ENCODE assay signal across 10 mouse cellular contexts in genomic region chr15:36715159-36715558, GRCm38 (mm10).
DNase-seq lines count a peak whose midpoint lies in the region; ATAC-seq and TF ChIP-seq lines count a peak whose summit lies in the region.
"Had no signal": no experiment of that assay in that cellular context is flagged by ENCODE, and none has a peak within 500 bp of the region (broad histone marks: within the 10 kb centered on the region; RNA-seq: fewer than 3 reads in every experiment).

No protein-coding gene starts in this region.

- H3K9me3 ChIP-seq in forebrain, embryonic 15.5 days: no peaks in the 10 kb centered on the region
- no peaks in the 10 kb centered on the region for H3K9me3 ChIP-seq in forebrain, postnatal 0 days (ENCODE audit: low read length)
- H3K9me3 ChIP-seq in kidney, embryonic 16.5 days (ENCODE audit: low read length): no peaks in the 10 kb centered on the region
- no peaks in the 10 kb centered on the region for H3K9me3 ChIP-seq in neural tube, embryonic 15.5 days (replicated peaks)
- H3K9me3 ChIP-seq: embryonic facial prominence, embryonic 12.5 days; midbrain, embryonic 12.5 days had no signal

- H3K9ac ChIP-seq in forebrain, embryonic 15.5 days (replicated peaks): no peak overlapping the region
- no peak overlapping the region for H3K9ac ChIP-seq in forebrain, postnatal 0 days
- no peak overlapping the region for H3K9ac ChIP-seq in kidney, embryonic 16.5 days (replicated peaks; ENCODE audit: low read length)
- no peak overlapping the region for H3K9ac ChIP-seq in neural tube, embryonic 15.5 days (replicated peaks)
- H3K9ac ChIP-seq: embryonic facial prominence, embryonic 12.5 days; midbrain, embryonic 12.5 days had no signal

- H3K4me1 ChIP-seq in forebrain, embryonic 15.5 days: peaks cover 8% of the 10 kb centered on the region
- peaks cover 8% of the 10 kb centered on the region; the same call in 1 of the 2 replicates for H3K4me1 ChIP-seq in forebrain, postnatal 0 days (ENCODE audit: insufficient read depth)
- H3K4me1 ChIP-seq in kidney, embryonic 16.5 days (ENCODE audit: insufficient read depth, low read length): peaks cover 10% of the 10 kb centered on the region
- H3K4me1 ChIP-seq in neural tube, embryonic 15.5 days: peaks cover 11% of the 10 kb centered on the region

- H3K27ac ChIP-seq in forebrain, embryonic 15.5 days (replicated peaks): no peak overlapping the region
- no peak overlapping the region for H3K27ac ChIP-seq in forebrain, postnatal 0 days (ENCODE audit: low read depth, low read length)
- no peak overlapping the region for H3K27ac ChIP-seq in kidney, embryonic 16.5 days (ENCODE audit: low read length)
- no peak overlapping the region for H3K27ac ChIP-seq in neural tube, embryonic 15.5 days (replicated peaks)
- H3K27ac ChIP-seq: embryonic facial prominence, embryonic 12.5 days; midbrain, embryonic 12.5 days had no signal

- H3K4me3 ChIP-seq in forebrain, embryonic 15.5 days: no peak overlapping the region
- H3K4me3 ChIP-seq in forebrain, postnatal 0 days (ENCODE audit: low read depth, low read length): no peak overlapping the region
- no peak overlapping the region for H3K4me3 ChIP-seq in kidney, embryonic 16.5 days (ENCODE audit: low read length)
- no peak overlapping the region for H3K4me3 ChIP-seq in neural tube, embryonic 15.5 days (replicated peaks)

- 0 out of 2 replicates have a peak, but pooled peaks have one; percentile 7 for ATAC-seq in forebrain, embryonic 15.5 days (replicated peaks)
- no peak for ATAC-seq in forebrain, postnatal 0 days
- peak; percentile 17; the same call in 1 of the 2 replicates for ATAC-seq in kidney, embryonic 16.5 days (ENCODE audit: low FRiP score, low TSS enrichment)
- peak; percentile 22; the same call in 1 of the 2 replicates for ATAC-seq in neural tube, embryonic 15.5 days (ENCODE audit: low FRiP score)

- no peaks in the 10 kb centered on the region for H3K27me3 ChIP-seq in forebrain, embryonic 15.5 days
- no peaks in the 10 kb centered on the region for H3K27me3 ChIP-seq in forebrain, postnatal 0 days (ENCODE audit: insufficient read depth, low read length)
- H3K27me3 ChIP-seq in kidney, embryonic 16.5 days (ENCODE audit: insufficient read depth, low read length): no peaks in the 10 kb centered on the region
- H3K27me3 ChIP-seq in neural tube, embryonic 15.5 days (replicated peaks): no peaks in the 10 kb centered on the region
- H3K27me3 ChIP-seq: embryonic facial prominence, embryonic 12.5 days; midbrain, embryonic 12.5 days had no signal

- TF ChIP-seq CTCF in forebrain, postnatal 0 days (IDR thresholded peaks at IDR 0.05; ENCODE audit: low read depth): no peak

- H3K4me2 ChIP-seq in forebrain, embryonic 15.5 days (replicated peaks): no peak overlapping the region
- H3K4me2 ChIP-seq in forebrain, postnatal 0 days (ENCODE audit: low read depth): no peak overlapping the region
- H3K4me2 ChIP-seq in kidney, embryonic 16.5 days (replicated peaks; ENCODE audit: low read depth, low read length): no peak overlapping the region
- no peak overlapping the region for H3K4me2 ChIP-seq in neural tube, embryonic 15.5 days

- H3K36me3 ChIP-seq in forebrain, embryonic 15.5 days: no peaks in the 10 kb centered on the region
- no peaks in the 10 kb centered on the region for H3K36me3 ChIP-seq in forebrain, postnatal 0 days (ENCODE audit: insufficient read depth)
- no peaks in the 10 kb centered on the region for H3K36me3 ChIP-seq in kidney, embryonic 16.5 days (ENCODE audit: insufficient read depth, low read length)
- no peaks in the 10 kb centered on the region for H3K36me3 ChIP-seq in neural tube, embryonic 15.5 days
- H3K36me3 ChIP-seq: embryonic facial prominence, embryonic 12.5 days; midbrain, embryonic 12.5 days had no signal

- no peak for DNase-seq in forebrain, postnatal 0 days
- DNase-seq in kidney, adult 9 months: no peak
- no peak for DNase-seq in neural tube, embryonic 10.5 days (ENCODE audit: extremely low spot score, low spot score)
- no peak for DNase-seq in right cerebral cortex, postnatal 14 days
- no peak for DNase-seq in adrenal gland, postnatal 14 days

- WGBS in forebrain, embryonic 15.5 days: 86% methylated on average over 6 of the region's 6 CpGs
- 84% methylated on average over 6 of the region's 6 CpGs for WGBS in forebrain, postnatal 0 days
- WGBS in kidney, embryonic 16.5 days: 92% methylated on average over 6 of the region's 6 CpGs
- 91% methylated on average over 6 of the region's 6 CpGs for WGBS in neural tube, embryonic 15.5 days
